Mouse (Mus musculus): Measurements from ENCODE around the gene Dnajb13.

Dnajb13 gene

GRCm38 (mm10) chr7:100514573-100514972 lies at the start of gene Dnajb13:
Dnajb13 (minus strand) TSS chr7:100514960.
- no peak for DNase-seq (ENCODE audit: low spot score in 2 of 2)

- DNase-seq (ENCODE audit: low spot score in 2 of 2), result no peak
Observed at GRCm38 (mm10) chr7:100561861-100562587, 47.3 kb upstream of the Dnajb13 start.

- DNase-seq (ENCODE audit: low spot score in 2 of 2), result no peak
Observed at GRCm38 (mm10) chr7:100559331-100559730, 44.6 kb upstream of the Dnajb13 start.

GRCm38 (mm10) chr7:100557241-100557640 lies 42.5 kb upstream of the Dnajb13 start:
- DNase-seq (ENCODE audit: low spot score in 2 of 2), result no peak

GRCm38 (mm10) chr7:100555431-100555951 lies 40.7 kb upstream of the Dnajb13 start:
- peak; percentile 42 to 46 for DNase-seq (ENCODE audit: low spot score in 2 of 2)

- no peak for DNase-seq (ENCODE audit: low spot score in 2 of 2)
Observed at GRCm38 (mm10) chr7:100554939-100555338, 40.2 kb upstream of the Dnajb13 start.

- peak; percentile 19 to 29 for DNase-seq (ENCODE audit: low spot score in 2 of 2)
Observed at GRCm38 (mm10) chr7:100550338-100551007, 35.7 kb upstream of the Dnajb13 start.

- DNase-seq (ENCODE audit: low spot score in 2 of 2), result no peak
Observed at GRCm38 (mm10) chr7:100549796-100550195, 35.0 kb upstream of the Dnajb13 start.

GRCm38 (mm10) chr7:100547631-100548030 lies 32.9 kb upstream of the Dnajb13 start:
- DNase-seq (ENCODE audit: low spot score in 2 of 2), result no peak

GRCm38 (mm10) chr7:100544437-100544836 lies 29.7 kb upstream of the Dnajb13 start:
- DNase-seq (ENCODE audit: low spot score in 2 of 2), result no peak

GRCm38 (mm10) chr7:100539516-100539915 lies 24.8 kb upstream of the Dnajb13 start:
- DNase-seq (ENCODE audit: low spot score in 2 of 2), result no peak

GRCm38 (mm10) chr7:100537519-100537902 lies 22.8 kb upstream of the Dnajb13 start:
- DNase-seq (ENCODE audit: low spot score in 2 of 2), result no peak

- DNase-seq (ENCODE audit: low spot score in 2 of 2), result peak; percentile 79 to 82
Observed at GRCm38 (mm10) chr7:100536804-100537518, 22.2 kb upstream of the Dnajb13 start, which contains the start of gene Coa4. Coa4 (plus strand) TSS chr7:100537071.

GRCm38 (mm10) chr7:100535831-100536230 lies 21.1 kb upstream of the Dnajb13 start:
- DNase-seq (ENCODE audit: low spot score in 2 of 2), result no peak

GRCm38 (mm10) chr7:100534216-100534615 lies 19.5 kb upstream of the Dnajb13 start:
- DNase-seq (ENCODE audit: low spot score in 2 of 2), result no peak

- DNase-seq (ENCODE audit: low spot score in 2 of 2), result no peak
Observed at GRCm38 (mm10) chr7:100533503-100533902, 18.7 kb upstream of the Dnajb13 start.

GRCm38 (mm10) chr7:100530766-100531165 lies 16.0 kb upstream of the Dnajb13 start:
- no peak for DNase-seq (ENCODE audit: low spot score in 2 of 2)

- no peak for DNase-seq (ENCODE audit: low spot score in 2 of 2)
Observed at GRCm38 (mm10) chr7:100524669-100525068, 9.9 kb upstream of the Dnajb13 start.

GRCm38 (mm10) chr7:100522222-100522621 lies 7.5 kb upstream of the Dnajb13 start:
- no peak for DNase-seq (ENCODE audit: low spot score in 2 of 2)

- peak in 1 of 2 experiments; percentile 77 for DNase-seq (ENCODE audit: low spot score in 2 of 2)
Observed at GRCm38 (mm10) chr7:100520663-100521285, 6.0 kb upstream of the Dnajb13 start.

GRCm38 (mm10) chr7:100520204-100520603 lies 5.4 kb upstream of the Dnajb13 start:
- no peak for DNase-seq (ENCODE audit: low spot score in 2 of 2)

- DNase-seq (ENCODE audit: low spot score in 2 of 2), result no peak
Observed at GRCm38 (mm10) chr7:100511602-100512001, 3.2 kb downstream of the Dnajb13 start.

All from frontal cortex, postnatal 14 days (tissue).